Mouse (Mus musculus): ENCODE measurements around the gene Ccdc169. TPM values are rescaled to one million over a fixed set of nuclear protein-coding genes. Genes with fewer than 3 reads are reported as not detected.

The Ccdc169 gene
- total RNA-seq (2021) = under 1 TPM; 0.32 to 0.36 TPM
- long read RNA-seq = 0 reads

DNA sequence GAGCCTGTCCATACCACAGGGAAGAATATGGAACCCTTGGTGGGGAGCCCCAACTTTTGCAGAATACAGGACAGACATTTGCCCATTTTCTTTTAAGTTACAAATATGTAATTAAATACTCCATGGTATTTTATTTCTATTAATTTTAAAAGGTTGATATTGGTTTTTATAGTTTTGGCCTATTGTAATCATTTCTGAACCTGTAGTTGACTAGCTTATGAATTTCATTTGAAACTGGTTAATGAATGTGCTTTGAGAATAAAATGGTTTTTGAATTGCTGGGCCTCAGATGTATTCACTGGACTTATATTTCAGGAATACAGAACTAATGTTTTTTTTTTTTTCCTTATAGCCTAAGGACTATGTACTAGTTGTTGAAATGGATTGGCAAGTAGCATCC lies at the start of gene Ccdc169:
TSS of gene Ccdc169 (plus strand) at position 301 of the 400 bp plus-strand sequence.
- DNase-seq (ENCODE audit: low spot score in 2 of 2) = no peak

DNA sequence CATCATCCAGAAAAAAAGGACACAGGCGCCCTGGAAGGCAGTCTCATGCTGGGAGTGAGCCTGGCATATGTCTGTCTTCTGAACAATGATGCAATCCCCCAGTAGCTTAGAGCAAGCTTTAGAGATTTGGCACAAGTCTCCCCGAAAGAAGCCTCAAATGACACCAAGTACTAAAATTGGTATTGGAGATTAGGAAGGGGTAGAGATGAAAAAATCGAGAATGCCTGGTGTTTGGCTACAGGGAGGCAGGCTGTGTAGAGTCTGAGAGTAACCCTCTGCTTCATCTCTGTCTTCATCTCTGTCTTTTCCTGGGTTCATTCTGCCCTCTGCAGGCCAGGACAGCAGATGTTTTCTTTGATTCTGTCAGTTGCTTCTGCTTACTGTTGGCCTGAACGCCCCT lies 49.8 kb upstream of the Ccdc169 start:
- DNase-seq (ENCODE audit: low spot score in 2 of 2) = no peak

DNA sequence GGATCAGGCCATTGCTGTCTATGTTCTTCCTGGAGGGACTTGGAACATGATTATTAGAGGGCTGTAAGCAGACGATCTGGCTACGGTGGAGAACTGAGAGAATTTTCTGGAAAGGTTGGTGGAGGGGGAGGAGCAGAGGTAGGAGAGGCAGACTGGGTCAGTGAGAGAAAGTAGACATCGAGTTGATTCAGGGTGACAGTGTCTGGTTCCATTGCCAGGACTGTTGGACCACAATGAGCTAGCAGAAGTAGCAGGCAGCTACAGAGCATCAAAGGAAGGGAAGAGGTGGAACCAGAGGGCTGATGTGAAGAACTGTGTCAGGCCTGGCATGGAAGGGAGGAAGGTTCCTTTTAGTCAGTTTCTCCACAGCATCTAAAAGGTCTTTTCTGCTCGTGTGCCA lies 48.8 kb upstream of the Ccdc169 start:
- no peak for DNase-seq (ENCODE audit: low spot score in 2 of 2)

DNA sequence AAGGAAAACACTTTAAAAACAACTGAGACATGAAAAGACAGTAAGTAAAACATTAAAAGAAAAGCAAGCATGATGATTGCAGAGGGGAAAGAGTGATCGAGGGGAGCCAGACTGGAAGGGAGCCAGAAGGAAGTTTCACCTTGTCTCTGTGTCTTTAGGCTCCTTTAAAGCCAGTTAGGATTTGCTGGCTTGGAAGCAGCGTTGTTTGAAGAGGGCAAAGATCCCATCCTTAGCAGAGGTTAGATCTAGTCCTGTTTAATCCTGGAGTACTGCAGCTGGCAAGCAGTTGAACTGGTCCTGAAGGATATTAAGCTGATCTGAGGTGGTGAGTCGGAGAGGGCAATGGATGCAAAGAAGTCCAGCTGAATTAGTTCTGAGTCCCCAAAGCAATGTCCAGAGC lies 48.3 kb upstream of the Ccdc169 start:
- no peak for DNase-seq (ENCODE audit: low spot score in 2 of 2)

DNA sequence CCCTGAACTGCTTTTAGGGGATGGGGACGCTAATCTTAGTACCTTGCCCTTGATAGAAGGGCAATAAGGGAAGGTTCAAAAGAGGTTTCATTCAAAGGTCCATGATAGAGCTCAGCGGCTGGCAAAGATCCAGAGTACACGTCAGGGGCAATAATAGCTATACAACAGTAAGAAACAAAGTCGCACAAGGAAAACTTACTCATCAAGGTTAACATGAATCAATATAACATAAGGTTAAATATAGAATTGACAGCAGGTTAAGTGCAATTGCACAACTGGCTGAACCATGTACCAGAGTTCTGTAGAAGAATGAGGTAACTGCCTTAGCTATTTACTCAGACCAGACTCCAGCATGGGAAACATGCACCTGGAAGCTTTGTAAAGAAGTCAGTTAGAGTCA lies 47.8 kb upstream of the Ccdc169 start:
- no peak for DNase-seq (ENCODE audit: low spot score in 2 of 2)

DNA sequence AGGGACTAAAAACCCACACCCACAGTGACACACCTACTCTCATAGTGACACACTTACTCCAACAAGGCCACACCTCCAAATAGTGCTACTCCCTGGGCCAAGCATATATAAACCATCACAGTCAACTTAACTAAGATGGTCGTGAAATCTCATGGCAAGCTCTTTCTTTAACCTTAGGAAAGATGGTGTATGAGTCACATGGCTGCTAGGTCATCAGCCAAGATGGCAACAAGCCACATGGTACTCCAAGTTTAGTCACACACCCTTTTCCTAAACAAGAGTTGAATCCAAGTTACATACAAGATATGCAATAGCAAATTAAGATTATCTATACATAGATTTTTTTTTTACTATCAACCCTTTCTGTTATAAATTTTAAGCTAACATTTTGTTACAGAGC lies 44.0 kb upstream of the Ccdc169 start:
- no peak for DNase-seq (ENCODE audit: low spot score in 2 of 2)

DNA sequence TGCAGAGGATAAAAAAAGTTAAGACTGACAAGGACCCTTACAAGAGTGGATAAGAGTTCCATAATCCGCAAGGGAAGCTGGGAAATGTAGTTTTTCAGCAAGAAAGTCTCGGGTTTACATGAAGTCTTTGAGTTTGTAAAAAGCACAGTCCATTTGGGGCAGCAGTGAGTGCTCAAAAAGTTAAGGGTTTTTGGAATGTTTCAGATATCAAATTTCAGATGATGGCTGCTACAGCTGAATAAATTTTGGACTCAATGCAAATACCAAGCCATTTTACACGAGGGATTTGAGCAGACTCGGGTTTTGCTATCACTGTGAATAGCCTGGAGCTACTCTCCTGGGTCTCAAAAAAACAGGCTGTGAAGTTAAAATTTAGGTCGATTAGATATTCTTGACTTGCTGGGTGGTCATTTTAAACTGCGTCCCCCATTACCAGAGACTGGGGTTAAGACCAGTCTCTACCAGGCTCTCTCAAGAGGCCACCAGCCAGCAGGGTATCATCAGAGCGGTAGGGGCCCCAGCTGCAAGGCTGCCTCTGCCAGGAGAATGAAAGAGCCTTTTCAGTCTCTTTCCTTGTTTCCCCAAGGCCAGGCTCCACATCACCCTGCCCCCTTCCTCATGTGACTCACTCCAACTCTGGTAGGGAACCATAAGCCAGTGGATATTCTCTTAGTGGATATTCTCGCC lies 41.0 kb upstream of the Ccdc169 start:
- DNase-seq (ENCODE audit: low spot score in 2 of 2) = peak in 1 of 2 experiments; percentile 55

DNA sequence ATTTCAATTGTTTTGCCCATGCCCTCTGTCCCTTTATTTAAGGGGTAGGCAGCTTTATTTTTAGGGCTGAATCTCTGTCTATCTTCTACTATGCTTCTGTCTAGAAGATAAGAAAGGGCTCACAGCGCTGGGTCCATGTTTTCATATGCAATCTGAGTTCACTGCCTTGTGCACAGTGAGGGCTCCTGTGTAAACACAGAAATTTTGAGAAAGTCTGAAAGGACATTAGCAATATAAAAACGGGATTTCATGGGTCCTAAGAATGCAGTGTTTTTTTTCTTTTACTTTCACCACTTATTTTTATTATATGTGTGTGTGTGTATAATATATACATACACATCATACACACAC lies 40.5 kb upstream of the Ccdc169 start:
- DNase-seq (ENCODE audit: low spot score in 2 of 2) = no peak

DNA sequence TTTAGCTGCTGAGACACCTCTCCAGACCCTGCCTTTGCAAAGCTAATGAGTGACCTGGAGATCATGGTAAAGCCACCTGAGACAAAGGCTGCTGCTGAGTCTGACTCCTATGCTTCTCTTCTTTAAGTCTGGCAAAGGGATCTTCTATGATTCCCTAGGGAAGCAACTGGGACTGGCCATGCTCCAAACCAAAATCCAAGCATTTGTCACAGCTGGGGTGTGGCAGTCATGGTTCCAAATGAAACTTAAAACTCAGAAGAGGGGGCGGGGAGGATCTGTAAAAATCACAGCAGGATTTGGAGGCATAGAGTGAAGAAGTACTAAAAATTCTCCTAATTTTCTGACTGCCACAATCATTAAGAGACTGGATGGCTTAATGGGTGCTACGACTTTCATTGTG lies 40.0 kb upstream of the Ccdc169 start:
- no peak for DNase-seq (ENCODE audit: low spot score in 2 of 2)

DNA sequence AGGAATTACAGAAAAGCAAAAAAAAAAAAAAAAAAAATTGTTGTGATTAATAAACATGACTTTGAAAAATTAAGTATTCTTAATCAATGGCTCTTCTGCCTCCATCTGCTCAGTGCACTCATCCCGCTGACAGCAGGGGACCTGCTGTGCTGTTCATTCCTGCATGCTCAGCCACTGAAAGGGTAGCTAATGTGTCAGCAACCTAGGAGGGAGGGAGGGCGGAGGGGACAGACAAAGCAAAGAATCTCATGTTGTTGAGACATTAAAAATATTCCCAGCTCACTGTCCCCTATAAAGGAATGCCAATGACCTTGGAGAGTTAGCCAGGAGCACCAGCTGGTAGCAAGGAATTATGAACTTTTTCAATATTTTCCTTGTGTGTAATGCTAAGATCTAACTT lies 39.1 kb upstream of the Ccdc169 start:
- no peak for DNase-seq (ENCODE audit: low spot score in 2 of 2)

DNA sequence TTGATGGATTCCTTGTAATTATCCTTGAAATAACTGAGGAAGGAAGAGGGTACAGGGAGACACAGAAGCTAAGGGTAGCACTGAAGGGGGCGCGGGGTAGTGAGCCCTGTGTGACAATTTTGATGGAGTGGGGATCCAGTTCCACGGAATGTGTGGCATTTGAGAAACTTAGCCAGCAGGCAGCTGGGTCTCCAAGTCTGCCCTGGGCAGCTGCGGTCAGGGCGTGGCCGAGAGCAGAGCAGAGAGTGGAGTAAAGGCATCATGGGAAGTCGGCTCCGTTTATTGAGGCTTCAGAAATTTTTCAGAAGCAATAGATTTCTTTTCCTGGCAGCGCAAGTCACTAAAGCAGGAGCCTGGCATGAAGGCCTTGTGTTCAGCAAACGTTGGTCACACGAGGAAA lies 38.1 kb upstream of the Ccdc169 start:
- no peak for DNase-seq (ENCODE audit: low spot score in 2 of 2)

DNA sequence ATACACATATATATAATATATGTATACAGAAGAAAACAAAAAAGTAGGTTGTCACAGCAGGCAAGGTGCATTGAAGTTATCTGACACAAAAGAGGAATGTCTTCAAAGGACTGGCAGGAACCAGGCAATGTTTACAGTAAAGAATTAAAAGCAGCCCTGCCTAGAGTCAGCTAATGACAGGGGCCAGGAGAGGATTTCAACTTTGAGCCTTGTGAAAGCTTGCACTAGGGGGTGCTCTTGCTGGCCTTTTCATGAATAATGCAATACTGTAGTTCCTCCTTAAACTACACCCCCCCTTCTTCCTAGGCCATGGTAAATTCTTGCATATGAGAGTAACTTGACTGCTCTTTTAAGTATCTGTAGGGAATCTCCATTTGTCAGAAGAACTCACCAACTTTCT lies 36.0 kb upstream of the Ccdc169 start:
- no peak for DNase-seq (ENCODE audit: low spot score in 2 of 2)

DNA sequence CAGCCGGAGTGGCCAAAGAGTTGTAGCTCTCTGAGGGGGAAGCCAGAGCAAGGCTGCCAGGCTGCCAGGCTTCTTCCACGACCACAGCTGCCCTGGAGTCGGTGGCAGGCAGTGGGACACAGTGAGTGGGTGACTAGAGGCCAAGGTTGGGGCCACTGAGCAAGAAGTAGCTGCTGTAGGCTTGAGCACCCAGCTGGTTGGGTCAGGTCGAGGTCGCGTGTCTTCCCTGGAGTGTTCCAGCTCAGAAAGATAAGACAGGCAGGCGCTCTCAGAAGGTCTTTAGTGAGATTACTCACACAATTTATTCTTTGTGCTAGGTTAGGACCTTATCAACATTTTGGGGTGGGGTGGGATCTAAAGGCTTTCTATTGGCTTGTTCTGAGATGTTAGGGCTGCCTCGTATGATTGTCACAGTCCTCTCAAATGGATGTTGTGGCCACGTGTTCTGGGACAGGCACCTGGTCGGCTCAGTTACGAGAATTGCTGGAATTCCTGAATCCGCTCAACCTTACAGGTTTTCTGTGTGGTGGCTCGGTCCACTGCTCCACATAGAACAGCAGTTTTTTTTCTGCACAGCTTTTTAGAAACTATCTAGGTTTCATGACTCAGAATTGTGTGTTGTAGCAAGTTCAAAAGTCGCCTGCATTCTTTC lies 31.6 kb upstream of the Ccdc169 start:
- no peak for DNase-seq (ENCODE audit: low spot score in 2 of 2)

DNA sequence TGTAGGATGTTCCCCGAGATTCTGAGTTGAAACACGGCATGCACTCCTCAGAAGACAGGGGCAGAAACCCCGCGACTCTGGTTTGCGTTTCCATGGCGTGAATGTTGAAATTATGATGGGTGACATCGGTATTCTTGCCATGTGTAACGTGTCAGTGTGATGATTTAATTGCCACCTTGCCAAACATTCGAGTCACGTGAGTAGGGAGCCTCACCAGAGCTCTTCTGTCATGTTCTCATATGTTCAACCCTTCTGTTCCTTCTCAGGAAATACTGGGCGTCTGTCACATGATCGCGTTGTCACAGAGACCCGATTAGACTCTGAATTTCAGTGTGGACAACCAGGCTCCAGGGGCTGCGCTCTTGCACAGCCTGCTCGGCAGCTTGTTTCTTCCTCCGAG lies 31.1 kb upstream of the Ccdc169 start:
- DNase-seq (ENCODE audit: low spot score in 2 of 2) = no peak

DNA sequence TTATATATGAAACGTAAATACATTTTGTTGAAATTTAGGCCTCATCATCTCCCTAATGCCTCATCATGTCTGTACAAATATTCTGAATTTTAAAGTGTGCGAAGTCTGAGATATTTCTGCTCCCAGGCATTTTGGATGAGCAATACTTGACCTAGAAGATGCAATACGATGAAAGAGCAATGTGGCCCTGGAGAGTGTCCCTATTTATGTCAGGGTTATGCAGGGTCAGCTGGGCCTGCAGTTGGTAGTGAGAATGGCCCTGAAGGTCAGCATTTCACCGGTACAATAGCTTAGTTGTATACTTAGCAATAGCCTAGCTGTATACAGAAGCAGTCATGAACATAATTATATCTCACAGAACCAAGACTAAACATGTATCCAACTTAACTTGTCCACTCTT lies 28.0 kb upstream of the Ccdc169 start:
- DNase-seq (ENCODE audit: low spot score in 2 of 2) = no peak

DNA sequence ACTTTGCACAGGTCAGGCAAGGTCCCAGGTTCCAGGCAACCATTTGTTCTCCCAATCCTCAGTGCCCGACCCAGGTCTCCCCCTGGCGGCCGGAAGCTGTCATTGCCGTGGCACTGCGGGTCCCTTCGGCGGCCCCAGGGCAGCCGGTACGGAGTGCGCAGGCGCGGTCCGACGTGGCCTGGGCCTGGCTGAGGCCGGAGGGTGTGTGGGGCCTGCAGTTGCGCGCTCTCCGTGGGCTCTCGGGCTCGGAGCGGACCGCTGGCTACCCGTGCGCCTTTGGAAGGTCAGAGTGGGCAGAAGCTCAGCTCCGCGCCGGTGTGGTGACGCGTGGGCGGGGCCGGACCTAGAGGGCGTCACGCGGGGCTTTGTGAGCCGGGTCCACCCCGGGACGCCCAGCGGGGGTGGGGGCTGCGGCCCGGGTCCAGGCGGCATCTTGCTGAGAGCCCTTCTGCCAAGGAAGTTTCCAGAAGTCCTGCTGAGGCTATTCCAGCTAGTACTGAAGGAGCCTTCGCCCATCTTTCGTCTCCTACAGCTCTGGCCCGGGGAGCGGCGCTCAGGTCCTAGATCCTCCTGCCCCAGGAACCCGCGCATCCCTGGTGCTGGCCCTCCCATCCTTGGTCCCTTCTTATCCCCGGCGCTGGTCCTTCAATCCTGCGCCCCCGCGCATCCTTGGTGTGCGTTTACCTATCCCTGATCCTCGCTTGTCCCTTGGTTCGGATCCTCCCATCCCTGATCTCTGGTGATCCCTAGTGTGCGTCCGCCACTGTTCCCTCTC lies 25.0 kb upstream of the Ccdc169 start, which contains the start of gene Spg20:
TSS of gene Spg20 (plus strand) at position 174 of the 775 bp plus-strand sequence.
- DNase-seq (ENCODE audit: low spot score in 2 of 2) = peak; percentile 98 to 99

DNA sequence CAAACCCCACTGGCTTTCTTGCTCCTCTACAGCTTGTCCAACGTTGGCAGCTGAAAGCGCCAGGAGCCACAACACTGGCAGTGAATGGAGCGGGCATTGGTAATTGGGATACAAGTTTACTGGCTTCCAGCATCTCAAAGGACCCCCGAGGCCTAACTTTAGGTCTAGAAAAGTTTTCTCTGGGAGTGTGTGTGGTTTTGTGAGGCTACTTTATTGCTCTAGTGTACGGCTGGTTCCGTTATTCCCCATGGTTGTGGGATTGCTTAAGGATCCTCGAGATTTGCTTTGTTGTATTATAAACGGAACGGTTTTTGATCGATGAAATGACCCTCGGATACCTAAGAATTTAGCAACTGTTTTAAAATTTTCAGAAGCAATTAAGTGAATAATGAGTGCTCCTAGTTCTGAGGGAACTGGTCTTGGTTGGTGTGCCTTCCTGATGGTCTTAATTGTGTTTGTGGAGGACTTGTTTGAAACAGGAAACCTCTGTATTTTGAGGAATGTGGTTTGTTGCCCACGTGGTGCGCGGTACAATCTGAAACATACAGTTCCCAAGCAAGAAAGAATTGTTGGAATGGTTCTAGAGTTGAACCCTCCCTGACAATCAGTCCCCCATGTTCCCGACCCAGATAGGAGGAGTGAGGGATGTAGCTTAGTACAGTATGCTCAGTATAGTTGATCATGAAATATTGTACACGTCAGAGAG lies 24.3 kb upstream of the Ccdc169 start:
- DNase-seq (ENCODE audit: low spot score in 2 of 2) = no peak

DNA sequence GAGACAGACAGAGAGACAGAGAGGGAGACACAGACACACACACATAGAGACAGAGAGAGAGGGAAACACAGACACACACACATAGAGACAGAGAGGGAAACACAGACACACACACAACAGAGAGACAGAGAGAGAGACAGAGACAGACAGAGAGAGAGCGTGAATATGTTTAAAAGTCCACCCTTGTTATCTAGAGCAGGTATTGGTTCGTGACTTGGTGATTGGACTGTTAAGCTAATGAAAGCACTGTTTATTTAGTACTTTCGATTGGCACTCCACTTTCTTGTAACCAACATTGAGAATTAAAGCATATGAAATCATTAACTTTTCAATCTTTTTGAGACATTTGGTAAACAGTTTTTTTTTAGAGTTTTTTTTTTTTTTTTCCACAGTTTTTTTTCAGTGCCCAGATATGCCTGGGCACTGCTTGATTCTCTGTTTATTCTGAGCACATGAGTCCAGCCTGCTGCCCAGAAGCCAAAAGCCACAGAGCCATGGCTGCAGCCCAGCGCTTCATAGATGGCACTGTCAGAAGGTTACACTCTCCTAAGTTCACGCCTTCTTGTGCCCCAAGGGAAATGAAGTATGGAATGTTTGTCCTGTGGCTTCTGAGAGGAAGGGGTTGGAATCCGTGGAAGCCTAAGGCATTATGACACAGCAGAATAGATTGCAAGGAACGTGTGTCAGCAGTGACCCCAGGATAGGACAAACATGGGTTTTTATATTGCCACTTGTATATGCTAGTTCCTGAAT lies 22.6 kb upstream of the Ccdc169 start:
- DNase-seq (ENCODE audit: low spot score in 2 of 2) = no peak

DNA sequence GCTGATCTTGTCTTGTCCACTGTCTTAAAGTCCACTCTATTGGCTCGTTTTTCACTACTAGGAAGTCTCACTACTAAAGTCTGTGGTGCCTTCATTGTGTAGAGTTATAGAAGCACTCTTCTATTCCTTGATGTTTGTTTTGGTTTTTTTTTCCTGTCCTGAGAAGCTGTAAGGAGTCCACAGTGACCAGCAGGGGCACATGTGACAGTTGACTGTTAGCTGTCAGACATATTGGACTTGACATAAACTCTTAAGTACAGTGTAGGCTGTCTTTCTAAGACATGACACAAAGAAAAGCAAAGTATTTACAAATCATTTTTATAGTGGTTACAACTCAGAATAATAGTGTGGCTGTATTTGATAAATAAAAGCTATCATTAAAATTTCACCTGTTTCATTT lies 22.1 kb upstream of the Ccdc169 start:
- DNase-seq (ENCODE audit: low spot score in 2 of 2) = no peak

DNA sequence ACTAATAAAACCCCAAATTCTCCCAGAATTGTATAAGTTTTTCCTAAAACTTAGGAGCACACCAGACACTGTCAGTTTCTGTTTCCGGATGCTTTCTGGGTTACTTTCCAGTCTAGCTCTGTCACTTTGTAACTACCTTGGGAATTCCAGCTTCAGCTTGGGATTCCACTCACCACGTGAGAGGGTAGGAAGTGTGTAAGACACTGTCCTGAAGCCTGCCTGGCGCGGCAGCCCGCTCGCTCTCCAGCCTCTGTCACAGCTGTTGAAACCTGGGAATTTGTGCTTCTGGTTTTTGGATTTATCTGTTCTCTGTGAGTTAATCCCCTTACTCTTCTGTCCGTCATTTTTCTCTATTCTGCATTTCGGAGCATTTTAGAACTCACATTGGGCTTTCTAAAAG lies 21.1 kb upstream of the Ccdc169 start:
- DNase-seq (ENCODE audit: low spot score in 2 of 2) = no peak

DNA sequence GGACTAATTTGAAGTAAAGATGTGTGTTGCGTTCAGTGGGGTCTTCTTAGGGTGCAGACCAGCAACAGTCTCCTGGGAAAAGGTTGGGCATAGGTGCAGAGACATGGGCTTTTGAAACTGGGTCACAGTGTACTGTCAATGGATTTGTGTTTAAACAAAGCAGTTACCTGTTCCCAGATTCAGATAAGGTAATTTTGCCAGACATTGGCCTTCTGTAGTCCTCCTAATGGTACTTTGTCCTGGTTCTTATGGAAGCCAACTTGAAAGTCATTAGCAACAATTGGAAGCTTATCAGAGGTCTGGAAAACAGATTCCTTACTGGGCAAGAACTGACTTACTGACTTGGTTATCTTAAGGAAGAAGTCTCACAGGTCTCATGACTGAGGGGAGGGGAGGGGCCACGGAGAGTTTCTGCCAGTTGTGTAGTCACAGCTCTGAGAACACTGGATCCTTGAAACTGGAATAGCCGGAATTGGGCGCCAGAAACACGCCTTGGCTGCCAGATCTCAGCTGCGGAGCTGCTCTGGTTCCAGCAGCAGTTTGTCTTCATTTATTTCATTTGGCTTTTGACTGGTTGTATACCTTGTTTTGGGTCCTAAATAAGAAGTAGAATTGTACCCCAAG lies 17.8 kb upstream of the Ccdc169 start:
- peak in 1 of 2 experiments; percentile 30 for DNase-seq (ENCODE audit: low spot score in 2 of 2)

Measured in layer of hippocampus, postnatal 10 days (tissue).